Mouse (Mus musculus): ENCODE measurements around the gene Apln.

DNA sequence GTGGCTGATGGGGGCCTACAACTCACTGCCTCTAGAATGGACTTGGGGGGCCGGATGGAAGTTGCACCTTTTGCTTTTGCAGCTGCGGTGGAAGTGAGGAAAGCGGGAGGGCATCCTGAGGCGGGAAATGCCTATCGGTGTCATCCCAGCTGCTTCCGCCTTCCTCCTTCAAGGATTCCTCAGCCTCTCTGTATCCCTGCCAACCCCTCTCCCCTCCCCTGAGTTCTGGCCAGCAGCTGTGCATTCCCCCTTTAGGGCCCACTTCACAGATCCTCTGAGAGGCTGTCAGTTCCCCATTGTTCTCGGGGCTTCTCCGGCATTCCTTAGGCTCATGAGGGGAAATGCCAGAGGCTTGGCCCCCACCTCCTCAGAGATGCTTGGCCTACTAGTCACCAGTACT lies 28.6 kb downstream of the Apln start:
- no peak for TF ChIP-seq CTCF (IDR thresholded peaks at IDR 0.05; ENCODE audit: borderline replicate concordance, control insufficient read depth, extremely low read depth, insufficient read depth, low read length, poor library complexity)
- no peak for TF ChIP-seq POLR2A (IDR thresholded peaks at IDR 0.05; ENCODE audit: control insufficient read depth, extremely low read depth, insufficient read depth, low read length, poor library complexity)
